Mouse (Mus musculus): ENCODE data around the gene Plpp4. TPM values are rescaled to one million over a fixed set of nuclear protein-coding genes. Genes with fewer than 3 reads are reported as not detected.

Gene Plpp4
- polyA plus RNA-seq, 1 experiment = not detected

DNA sequence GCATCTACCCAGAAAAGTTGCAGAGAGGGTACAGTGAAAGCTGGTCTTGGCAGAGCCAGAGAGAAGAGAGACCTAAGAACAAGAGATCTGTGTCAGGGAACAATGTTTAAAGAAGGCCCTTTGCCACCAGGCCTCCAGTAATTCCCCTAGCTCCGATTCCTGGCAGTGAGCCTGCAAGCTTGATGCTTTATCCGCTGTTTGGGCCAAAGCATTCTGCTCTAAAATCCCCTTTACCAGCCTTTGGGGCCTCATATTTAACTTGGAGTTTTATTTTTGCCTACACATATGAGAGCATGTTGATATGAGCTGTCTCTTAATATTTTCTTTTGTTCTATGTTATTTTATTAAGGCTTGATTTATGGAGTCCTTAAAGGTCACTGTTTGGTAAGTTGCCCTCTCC lies 57.1 kb downstream of the Plpp4 start:
- no peaks in the 10 kb centered on the region for H3K27me3 ChIP-seq (ENCODE audit: control insufficient read depth, insufficient read depth, low read length)
- no peak overlapping the region for H3K27ac ChIP-seq (ENCODE audit: insufficient read depth, low read length)
- DNase-seq (ENCODE audit: low read depth in 1 of 2, low spot score in 2 of 2) = no peak
- no peak overlapping the region for H3K4me3 ChIP-seq (ENCODE audit: extremely low read depth, insufficient read depth, insufficient read length)
- H3K4me1 ChIP-seq (ENCODE audit: control insufficient read depth, insufficient read depth, insufficient read length) = no peaks in the 10 kb centered on the region
- H3K36me3 ChIP-seq (ENCODE audit: control insufficient read depth, insufficient read depth, low read length) = no peaks in the 10 kb centered on the region
- WGBS = 80% methylated on average over 2 of the region's 2 CpGs
- TF ChIP-seq CTCF (IDR thresholded peaks at IDR 0.05; ENCODE audit: extremely low read depth, insufficient read depth, insufficient read length, insufficient replicate concordance) = no peak
- no peak for TF ChIP-seq POLR2A (IDR thresholded peaks at IDR 0.05; ENCODE audit: low read depth, low read length)

DNA sequence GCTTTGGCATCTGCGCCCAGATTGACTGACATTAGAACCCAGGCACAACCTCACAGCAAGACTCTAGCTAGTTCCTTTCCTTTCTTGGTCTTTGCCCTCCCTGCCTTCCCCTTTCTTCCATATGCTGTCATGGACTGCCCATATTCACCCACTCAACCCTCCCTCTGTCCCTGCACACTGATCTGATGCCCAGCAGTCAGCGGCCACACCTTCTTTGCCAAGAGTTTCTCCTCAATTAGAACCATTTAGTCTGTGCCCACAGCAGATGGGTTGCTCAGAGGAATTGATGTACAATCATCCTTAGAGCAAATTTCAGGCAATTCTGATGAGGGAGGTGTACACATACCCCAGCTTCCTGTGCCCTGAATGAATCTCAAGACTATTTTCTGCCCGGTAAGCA lies 83.3 kb downstream of the Plpp4 start:
- no peaks in the 10 kb centered on the region for H3K4me1 ChIP-seq (ENCODE audit: control insufficient read depth, insufficient read depth, insufficient read length)
- 93% methylated on average over 3 of the region's 3 CpGs for WGBS
- H3K27me3 ChIP-seq (ENCODE audit: control insufficient read depth, insufficient read depth, low read length) = no peaks in the 10 kb centered on the region
- H3K36me3 ChIP-seq (ENCODE audit: control insufficient read depth, insufficient read depth, low read length) = no peaks in the 10 kb centered on the region
- no peak for DNase-seq (ENCODE audit: low read depth in 1 of 2, low spot score in 2 of 2)
- H3K27ac ChIP-seq (ENCODE audit: insufficient read depth, low read length) = no peak overlapping the region
- no peak for TF ChIP-seq CTCF (IDR thresholded peaks at IDR 0.05; ENCODE audit: extremely low read depth, insufficient read depth, insufficient read length, insufficient replicate concordance)
- TF ChIP-seq POLR2A (IDR thresholded peaks at IDR 0.05; ENCODE audit: low read depth, low read length) = no peak
- no peak overlapping the region for H3K4me3 ChIP-seq (ENCODE audit: extremely low read depth, insufficient read depth, insufficient read length)

DNA sequence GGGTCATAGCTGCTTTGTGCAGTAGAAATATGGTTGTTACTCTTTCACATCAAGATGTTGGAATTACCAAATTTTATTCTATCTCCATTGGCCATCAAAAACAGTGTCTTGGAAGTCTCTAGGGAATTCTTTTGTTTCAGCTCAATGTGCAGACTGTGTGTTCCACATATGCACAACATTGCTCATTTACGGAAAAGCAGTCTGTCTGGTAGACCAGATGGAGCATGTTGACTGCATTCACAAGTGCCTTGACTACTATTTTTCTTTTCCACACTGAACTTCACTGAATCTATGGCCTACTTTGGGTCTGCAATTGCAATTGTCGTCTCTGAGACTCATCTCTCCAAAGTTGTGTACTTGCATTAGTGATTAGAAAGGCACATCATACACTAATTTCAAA lies 98.7 kb downstream of the Plpp4 start:
- TF ChIP-seq POLR2A (IDR thresholded peaks at IDR 0.05; ENCODE audit: low read depth, low read length) (no peak), CTCF (IDR thresholded peaks at IDR 0.05; ENCODE audit: extremely low read depth, insufficient read depth, insufficient read length, insufficient replicate concordance) (no peak)
- WGBS = 83% methylated on average over 2 of the region's 2 CpGs
- no peaks in the 10 kb centered on the region for H3K27me3 ChIP-seq (ENCODE audit: control insufficient read depth, insufficient read depth, low read length)

DNA sequence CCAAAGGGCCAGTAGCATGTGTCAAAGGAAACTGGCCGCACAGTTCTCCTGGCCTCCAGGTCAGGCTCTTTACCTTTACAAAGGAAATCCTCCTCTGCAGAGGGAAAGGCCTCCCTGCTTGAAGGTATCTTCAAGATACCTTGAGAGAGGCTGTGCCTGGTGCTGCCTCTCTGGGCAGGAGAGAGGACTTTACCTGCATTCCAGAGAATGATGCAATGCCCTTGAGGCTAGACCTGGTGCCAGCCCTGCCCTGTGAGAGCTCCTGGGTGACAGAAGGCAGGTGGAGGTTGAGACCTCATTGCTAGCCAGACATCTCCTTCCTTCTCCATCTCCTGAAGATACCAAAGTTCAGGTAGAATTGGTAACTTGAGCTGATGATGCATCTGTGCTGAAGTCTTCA lies 118.5 kb downstream of the Plpp4 start:
- DNase-seq (ENCODE audit: low read depth in 1 of 2, low spot score in 2 of 2) = no peak
- Histone ChIP-seq H3K4me3 (ENCODE audit: extremely low read depth, insufficient read depth, insufficient read length) (no peak overlapping the region), H3K36me3 (ENCODE audit: control insufficient read depth, insufficient read depth, low read length) (no peaks in the 10 kb centered on the region), H3K27ac (ENCODE audit: insufficient read depth, low read length) (no peak overlapping the region), H3K27me3 (ENCODE audit: control insufficient read depth, insufficient read depth, low read length) (no peaks in the 10 kb centered on the region), H3K4me1 (ENCODE audit: control insufficient read depth, insufficient read depth, insufficient read length) (no peaks in the 10 kb centered on the region)
- TF ChIP-seq POLR2A (IDR thresholded peaks at IDR 0.05; ENCODE audit: low read depth, low read length) (no peak), CTCF (IDR thresholded peaks at IDR 0.05; ENCODE audit: extremely low read depth, insufficient read depth, insufficient read length, insufficient replicate concordance) (no peak)
- 91% methylated on average over 1 of the region's 1 CpGs for WGBS

More for the DNA sequence above, 98.7 kb downstream of the Plpp4 start:
- no peaks in the 10 kb centered on the region for H3K36me3 ChIP-seq (ENCODE audit: control insufficient read depth, insufficient read depth, low read length)
- DNase-seq (ENCODE audit: low read depth in 1 of 2, low spot score in 2 of 2) = no peak
- no peak overlapping the region for H3K4me3 ChIP-seq (ENCODE audit: extremely low read depth, insufficient read depth, insufficient read length)
- no peak overlapping the region for H3K27ac ChIP-seq (ENCODE audit: insufficient read depth, low read length)
- H3K4me1 ChIP-seq (ENCODE audit: control insufficient read depth, insufficient read depth, insufficient read length) = no peaks in the 10 kb centered on the region

DNA sequence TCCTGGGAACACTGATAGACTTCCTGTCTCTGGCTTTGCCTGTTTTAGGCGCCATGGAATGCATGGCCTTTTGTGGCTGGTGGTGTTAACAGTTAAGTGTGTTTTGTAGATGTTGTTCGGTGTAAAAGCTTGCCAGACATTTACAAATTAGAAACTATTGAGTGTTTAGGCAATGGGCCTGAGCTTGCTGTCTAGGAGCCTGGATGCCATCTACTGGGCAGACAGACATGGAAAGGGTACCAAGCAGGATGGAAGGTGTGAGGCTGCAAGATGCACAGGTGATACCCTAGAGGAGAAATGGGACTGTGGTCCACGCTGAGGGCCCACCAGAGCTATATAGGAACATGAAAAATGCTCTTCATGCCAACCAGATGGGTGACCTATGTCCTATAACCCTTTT lies 128.3 kb downstream of the Plpp4 start:
- TF ChIP-seq CTCF (IDR thresholded peaks at IDR 0.05; ENCODE audit: extremely low read depth, insufficient read depth, insufficient read length, insufficient replicate concordance) (no peak), POLR2A (IDR thresholded peaks at IDR 0.05; ENCODE audit: low read depth, low read length) (no peak)
- Histone ChIP-seq H3K27ac (ENCODE audit: insufficient read depth, low read length) (no peak overlapping the region), H3K4me3 (ENCODE audit: extremely low read depth, insufficient read depth, insufficient read length) (no peak overlapping the region), H3K4me1 (ENCODE audit: control insufficient read depth, insufficient read depth, insufficient read length) (no peaks in the 10 kb centered on the region), H3K36me3 (ENCODE audit: control insufficient read depth, insufficient read depth, low read length) (no peaks in the 10 kb centered on the region), H3K27me3 (ENCODE audit: control insufficient read depth, insufficient read depth, low read length) (no peaks in the 10 kb centered on the region)
- 54% methylated on average over 3 of the region's 3 CpGs for WGBS
- DNase-seq (ENCODE audit: low read depth in 1 of 2, low spot score in 2 of 2) = no peak

DNA sequence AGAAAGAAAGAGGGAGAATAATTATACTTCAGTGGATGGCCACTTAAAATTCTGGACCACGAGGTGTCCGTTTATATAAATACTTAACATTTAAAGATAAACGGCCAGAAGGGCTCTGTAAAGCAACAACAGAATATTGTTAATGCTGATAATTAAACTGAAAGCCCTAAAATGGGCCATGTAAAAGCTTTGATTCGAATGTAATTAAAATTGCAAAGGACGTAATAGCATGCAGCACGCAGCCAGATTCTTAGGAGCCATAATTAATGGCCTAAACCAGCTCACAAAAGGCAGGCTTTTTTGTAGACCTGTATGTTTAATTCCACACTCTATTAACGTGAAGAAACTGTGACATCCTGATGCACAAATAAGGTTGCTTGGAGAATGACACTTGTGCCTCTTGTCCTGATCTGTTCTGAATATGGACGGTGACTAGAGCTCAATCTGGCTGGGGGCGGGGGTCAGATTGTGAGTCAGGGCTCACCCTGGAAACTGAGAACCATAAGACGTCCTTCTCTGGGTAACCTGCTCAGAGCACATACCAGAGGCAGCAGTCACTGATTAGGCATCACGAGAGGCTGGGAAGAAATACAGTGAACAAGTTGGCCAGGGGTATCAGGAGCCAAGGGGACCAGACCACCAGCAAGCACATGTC lies 136.1 kb downstream of the Plpp4 start:
- Histone ChIP-seq H3K27ac (ENCODE audit: insufficient read depth, low read length) (no peak overlapping the region), H3K27me3 (ENCODE audit: control insufficient read depth, insufficient read depth, low read length) (no peaks in the 10 kb centered on the region), H3K4me1 (ENCODE audit: control insufficient read depth, insufficient read depth, insufficient read length) (no peaks in the 10 kb centered on the region), H3K36me3 (ENCODE audit: control insufficient read depth, insufficient read depth, low read length) (no peaks in the 10 kb centered on the region), H3K4me3 (ENCODE audit: extremely low read depth, insufficient read depth, insufficient read length) (no peak overlapping the region)
- 79% methylated on average over 11 of the region's 11 CpGs for WGBS
- no peak for DNase-seq (ENCODE audit: low read depth in 1 of 2, low spot score in 2 of 2)
- TF ChIP-seq POLR2A (IDR thresholded peaks at IDR 0.05; ENCODE audit: low read depth, low read length) = no peak
- no peak for TF ChIP-seq CTCF (IDR thresholded peaks at IDR 0.05; ENCODE audit: extremely low read depth, insufficient read depth, insufficient read length, insufficient replicate concordance)

DNA sequence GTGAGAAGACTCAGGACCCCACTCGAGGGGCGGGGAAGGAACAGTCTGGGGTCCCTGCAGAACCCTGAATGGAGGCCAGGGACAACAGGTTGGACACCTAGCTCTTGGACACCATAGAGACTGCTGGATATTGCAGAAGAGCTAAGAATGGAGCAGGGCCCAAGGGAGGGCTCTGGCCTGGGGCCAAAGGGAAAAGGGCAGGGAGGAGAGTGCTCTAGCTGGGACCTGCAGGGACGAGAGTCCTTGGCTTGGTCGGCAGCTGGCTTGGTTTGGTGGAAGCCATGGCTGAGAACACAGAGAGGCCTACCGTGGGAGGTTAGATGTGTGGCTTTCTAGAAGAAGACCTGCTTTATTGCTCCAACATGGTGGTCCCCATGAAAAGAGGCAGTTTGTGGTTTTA lies 139.7 kb downstream of the Plpp4 start:
- Histone ChIP-seq H3K27me3 (ENCODE audit: control insufficient read depth, insufficient read depth, low read length) (no peaks in the 10 kb centered on the region), H3K4me1 (ENCODE audit: control insufficient read depth, insufficient read depth, insufficient read length) (no peaks in the 10 kb centered on the region), H3K4me3 (ENCODE audit: extremely low read depth, insufficient read depth, insufficient read length) (no peak overlapping the region), H3K36me3 (ENCODE audit: control insufficient read depth, insufficient read depth, low read length) (no peaks in the 10 kb centered on the region), H3K27ac (ENCODE audit: insufficient read depth, low read length) (no peak overlapping the region)
- no peak for DNase-seq (ENCODE audit: low read depth in 1 of 2, low spot score in 2 of 2)
- TF ChIP-seq CTCF (IDR thresholded peaks at IDR 0.05; ENCODE audit: extremely low read depth, insufficient read depth, insufficient read length, insufficient replicate concordance) = no peak
- no peak for TF ChIP-seq POLR2A (IDR thresholded peaks at IDR 0.05; ENCODE audit: low read depth, low read length)
- WGBS = 80% methylated on average over 5 of the region's 5 CpGs
